Mouse (Mus musculus) small intestine, adult 2 months (tissue): ENCODE data around the gene Slc51a. TPM values are rescaled to one million over a fixed set of nuclear protein-coding genes. Genes with fewer than 3 reads are reported as not detected.
"Not testable (repeated sequence)": the region's sequence is repeated elsewhere in the genome, so short reads cannot be mapped to it uniquely, and the experiment has no call there.

Experiments used
- H3K27ac ChIP-seq: fragments of 200-500 bp; 2 replicates; pipeline ENCODE4 v1.5.1; 2012; ENCODE audit warnings: low read depth, low read length, control low read depth, inconsistent platforms; ENCODE audit not compliant: insufficient read depth
- H3K27me3 ChIP-seq: fragments of 200-500 bp; 2 replicates; pipeline ENCODE4 v1.6.1; 2012; ENCODE audit warnings: mild to moderate bottlenecking, moderate library complexity, low read length, inconsistent platforms; ENCODE audit not compliant: control insufficient read depth, insufficient read depth
- H3K36me3 ChIP-seq: fragments of 200-500 bp; 2 replicates; pipeline ENCODE4 v1.6.1; 2012; ENCODE audit warnings: mild to moderate bottlenecking, low read length, control low read depth, inconsistent platforms; ENCODE audit not compliant: control insufficient read depth, insufficient read depth
- H3K4me1 ChIP-seq: fragments of 200-500 bp; 2 replicates; pipeline ENCODE4 v1.6.1; 2012; ENCODE audit warnings: low read length, inconsistent platforms, mixed read lengths; ENCODE audit not compliant: control insufficient read depth, insufficient read depth, insufficient read length
- H3K4me3 ChIP-seq: fragments of 200-500 bp; 2 replicates; pipeline ENCODE4 v1.5.1; 2012; ENCODE audit warnings: low read depth, mild to moderate bottlenecking, control low read depth, inconsistent platforms, low read length, moderate library complexity
- CTCF ChIP-seq: fragments of 200-500 bp; IDR thresholded peaks from 2 replicates; pipeline ENCODE4 v1.5.1; 2012; ENCODE audit warnings: low read depth, mild to moderate bottlenecking, control low read depth, inconsistent platforms, low read length, moderate library complexity, mixed read lengths; ENCODE audit not compliant: insufficient replicate concordance, insufficient read length; ENCODE audit errors: extremely low read depth
- POLR2A ChIP-seq: fragments of 200-500 bp; IDR thresholded peaks from 2 replicates; pipeline ENCODE4 v1.6.1; 2012; ENCODE audit warnings: low read depth, mild to moderate bottlenecking, control low read depth, inconsistent platforms, low read length, moderate library complexity
- WGBS: fragments of 180-500 bp; shearing (Covaris S2); methylation state at CpG from one replicate; pipeline ENCODE4 v1.1.7; 2018; 5-methylcytosine and 5-hydroxymethylcytosine counted together
- polyA plus RNA-seq: library from polyadenylated mRNA; depleted of rRNA; stranded (reverse); fragments of >200 nt; gene quantifications from 2 replicates; pipeline ENCODE4 v1.2.3, GENCODE M21; 2012

The Slc51a gene
- polyA plus RNA-seq, 1 experiment = 424 TPM

GRCm38 (mm10) chr16:32499430-32500037, 11.9 kb upstream of the Slc51a start:
- no peaks in the 10 kb centered on the region for H3K27me3 ChIP-seq
- H3K36me3 ChIP-seq = no peaks in the 10 kb centered on the region
- TF ChIP-seq POLR2A (no peak), CTCF (peak; percentile 97)
- H3K27ac ChIP-seq = no peak overlapping the region
- WGBS = 10% methylated on average over 22 of the region's 22 CpGs
- peaks cover 4% of the 10 kb centered on the region; the same call in 1 of the 2 replicates for H3K4me1 ChIP-seq
- H3K4me3 ChIP-seq = 0 out of 2 replicates have a peak overlapping the region, but pooled peaks have one; percentile 7

GRCm38 (mm10) chr16:32498996-32499395, 11.3 kb upstream of the Slc51a start:
- WGBS = 82% methylated on average over 13 of the region's 13 CpGs

DNA sequence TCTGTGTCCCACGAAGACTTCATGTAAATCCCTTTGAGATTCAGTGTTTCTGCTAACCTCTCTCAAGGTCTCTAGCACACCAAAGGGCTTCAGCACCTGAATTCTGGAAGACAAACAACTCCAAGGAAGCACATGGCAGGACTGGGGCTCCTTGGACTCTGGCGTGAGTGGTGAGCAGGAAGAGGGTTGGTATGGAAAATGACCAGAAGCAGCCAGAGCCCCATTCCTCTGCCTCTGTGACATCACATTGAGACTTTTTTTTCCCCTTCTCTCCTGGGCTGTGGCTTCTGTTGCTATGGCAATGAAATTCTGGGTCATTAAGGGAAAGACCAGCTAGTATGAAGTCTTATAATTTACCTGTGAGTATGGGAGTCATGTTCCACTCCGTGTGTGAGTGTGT, 8.3 kb upstream of the Slc51a start, which contains the start of gene Zdhhc19:
Gene Zdhhc19, plus strand, starts transcription at position 301 of the 400 bp plus-strand sequence.
- Histone ChIP-seq H3K27ac (no peak within 1 kb of the TSS), H3K27me3 (no peaks in the 10 kb centered on the region), H3K36me3 (no peaks in the 10 kb centered on the region), H3K4me1 (peaks cover 4% of the 10 kb centered on the region; the same call in 1 of the 2 replicates), H3K4me3 (no peak within 1 kb of the TSS)
- 67% methylated on average over 3 of the region's 3 CpGs for WGBS
- TF ChIP-seq POLR2A = no peak
- no peak for TF ChIP-seq CTCF

More at GRCm38 (mm10) chr16:32498996-32499395, 11.3 kb upstream of the Slc51a start:
- Histone ChIP-seq H3K4me3 (no peak overlapping the region), H3K36me3 (no peaks in the 10 kb centered on the region), H3K27ac (no peak overlapping the region), H3K27me3 (no peaks in the 10 kb centered on the region), H3K4me1 (peaks cover 4% of the 10 kb centered on the region; the same call in 1 of the 2 replicates)
- TF ChIP-seq CTCF (no peak), POLR2A (no peak)

GRCm38 (mm10) chr16:32494371-32494770, 6.7 kb upstream of the Slc51a start:
- WGBS = 66% methylated on average over 6 of the region's 6 CpGs
- H3K27ac ChIP-seq, H3K4me3 ChIP-seq, H3K27me3 ChIP-seq, H3K4me1 ChIP-seq, H3K36me3 ChIP-seq: not testable (repeated sequence)

- Histone ChIP-seq H3K27me3 (no peaks in the 10 kb centered on the region), H3K36me3 (peaks cover 2% of the 10 kb centered on the region; the same call in 1 of the 2 replicates), H3K4me1 (peaks cover 16% of the 10 kb centered on the region; the same call in 1 of the 2 replicates), H3K4me3 (0 out of 2 replicates have a peak overlapping the region, but pooled peaks have one; percentile 12), H3K27ac (peak overlapping the region; percentile 93)
- 62% methylated on average over 3 of the region's 3 CpGs for WGBS
- TF ChIP-seq POLR2A = no peak
- no peak for TF ChIP-seq CTCF
Observed at GRCm38 (mm10) chr16:32488939-32489338, 1.3 kb upstream of the Slc51a start.

- no peak for TF ChIP-seq POLR2A
- no peak for TF ChIP-seq CTCF
- Histone ChIP-seq H3K4me1 (peaks cover 21% of the 10 kb centered on the region; the same call in 1 of the 2 replicates), H3K4me3 (peak overlapping the region; percentile 64), H3K27me3 (no peaks in the 10 kb centered on the region), H3K27ac (peak overlapping the region; percentile 60), H3K36me3 (peaks cover 7% of the 10 kb centered on the region; the same call in 1 of the 2 replicates)
- 82% methylated on average over 6 of the region's 6 CpGs for whole genome bisulfite sequencing
Observed at GRCm38 (mm10) chr16:32486046-32486445, 1.6 kb downstream of the Slc51a start.

DNA sequence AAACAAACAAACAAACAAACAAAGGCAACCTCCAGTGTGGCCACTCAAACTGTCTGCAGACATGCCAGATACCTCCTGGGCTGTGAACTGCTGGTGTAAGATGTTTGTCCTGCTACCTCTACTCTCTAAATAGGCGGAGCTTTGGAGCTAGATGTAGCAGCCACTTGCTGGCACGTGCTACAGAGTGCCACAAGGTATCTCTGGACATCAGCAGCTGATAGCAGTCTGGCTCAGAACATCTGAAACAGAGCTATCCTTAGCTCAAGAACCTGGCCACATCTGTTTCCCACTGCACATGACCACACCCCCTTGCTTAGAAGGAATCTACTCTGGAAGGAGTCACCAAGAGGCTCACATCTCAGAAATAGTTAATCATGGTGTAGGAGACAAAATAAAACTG, 2.5 kb downstream of the Slc51a start:
- no peak for TF ChIP-seq CTCF
- 49% methylated on average over 2 of the region's 2 CpGs for WGBS
- Histone ChIP-seq H3K4me3 (peak overlapping the region; percentile 52; the same call in 1 of the 2 replicates), H3K27ac (peak overlapping the region; percentile 84; the same call in 1 of the 2 replicates), H3K4me1 (peaks cover 21% of the 10 kb centered on the region; the same call in 1 of the 2 replicates), H3K36me3 (peaks cover 8% of the 10 kb centered on the region; the same call in 1 of the 2 replicates), H3K27me3 (no peaks in the 10 kb centered on the region)

GRCm38 (mm10) chr16:32484431-32484871, 3.2 kb downstream of the Slc51a start:
- H3K4me1 ChIP-seq = peaks cover 21% of the 10 kb centered on the region; the same call in 1 of the 2 replicates
- 26% methylated on average over 7 of the region's 7 CpGs for WGBS
- H3K36me3 ChIP-seq = peaks cover 10% of the 10 kb centered on the region
- H3K27ac ChIP-seq = peak overlapping the region; percentile 84
- TF ChIP-seq POLR2A = no peak
- no peak for TF ChIP-seq CTCF
- peak overlapping the region; percentile 52 for H3K4me3 ChIP-seq
- H3K27me3 ChIP-seq = no peaks in the 10 kb centered on the region
